Mouse (Mus musculus) stomach, embryonic 16.5 days (tissue): ENCODE measurements around the gene Pde8a. TPM values are rescaled to one million over a fixed set of nuclear protein-coding genes. Genes with fewer than 3 reads are reported as not detected.

Experiments used
- ATAC-seq: fragments of 200-750 bp; cut with Nextera tagmentation; 2 replicates; pipeline ENCODE4 v1.8.0; 2017; ENCODE audit warnings: moderate number of reproducible peaks, moderate TSS enrichment; ENCODE audit not compliant: insufficient read depth, low FRiP score
- H3K27ac ChIP-seq: fragments of 300-500 bp; sonication (generic); 2 replicates; pipeline ENCODE4 v1.5.1; 2014; ENCODE audit warnings: low read length
- H3K27me3 ChIP-seq: fragments of 300-500 bp; sonication (generic); 2 replicates; pipeline ENCODE4 v1.6.1; 2014; ENCODE audit warnings: low read length, control low read depth, mixed read lengths; ENCODE audit not compliant: control insufficient read depth, insufficient read depth
- H3K36me3 ChIP-seq: fragments of 300-500 bp; sonication (generic); 2 replicates; pipeline ENCODE4 v1.6.1; 2014; ENCODE audit warnings: low read length; ENCODE audit not compliant: control insufficient read depth, insufficient read depth
- H3K4me1 ChIP-seq: fragments of 300-500 bp; sonication (generic); 2 replicates; pipeline ENCODE4 v1.6.1; 2014; ENCODE audit warnings: low read length, control low read depth, mixed read lengths; ENCODE audit not compliant: control insufficient read depth, insufficient read depth
- H3K4me2 ChIP-seq: fragments of 300-500 bp; sonication (generic); 2 replicates; pipeline ENCODE4 v1.6.1; 2014; ENCODE audit warnings: low read depth, low read length, mixed read lengths
- H3K4me3 ChIP-seq: fragments of 300-500 bp; sonication (generic); replicated peaks from 2 replicates; pipeline ENCODE4 v1.5.1; 2014; ENCODE audit warnings: mild to moderate bottlenecking, low read length
- H3K9ac ChIP-seq: fragments of 300-500 bp; sonication (generic); 2 replicates; pipeline ENCODE4 v1.6.1; 2014; ENCODE audit warnings: low read length
- H3K9me3 ChIP-seq: fragments of 300-500 bp; sonication (generic); replicated peaks from 2 replicates; pipeline ENCODE4 v1.6.1; 2016; ENCODE audit warnings: low read length, control low read depth; ENCODE audit not compliant: control insufficient read depth
- WGBS: fragments of 180-500 bp; shearing (Covaris S2); extraction: QIAGEN DNeasy Blood & Tissue Kit; methylation state at CpG from one replicate; pipeline ENCODE4 v1.1.7; 2014; 5-methylcytosine and 5-hydroxymethylcytosine counted together
- polyA plus RNA-seq: library from polyadenylated mRNA; unstranded; fragments of >200 nt; fragmentation: Nextera tagmentation; extraction: Ambion mirVana; gene quantifications from 2 replicates; pipeline ENCODE4 v1.2.1, GENCODE M21; 2015

Gene Pde8a
- polyA plus RNA-seq = 2.4 and 3.0 TPM in 2 replicates

GRCm38 (mm10) chr7:81213347-81214152 is at the start of gene Pde8a:
TSS of gene Pde8a (plus strand) at chr7:81213596.
- H3K9me3 ChIP-seq = no peaks in the 10 kb centered on the region
- H3K36me3 ChIP-seq = no peaks in the 10 kb centered on the region
- peak within 1 kb of the TSS; percentile 69 for H3K4me2 ChIP-seq
- H3K27me3 ChIP-seq = peaks cover 16% of the 10 kb centered on the region; the same call in 1 of the 2 replicates
- peak; percentile 11; the same call in 1 of the 2 replicates for ATAC-seq
- 1% methylated on average over 116 of the region's 128 CpGs for WGBS
- peak within 1 kb of the TSS; percentile 82 for H3K27ac ChIP-seq
- peak within 1 kb of the TSS; percentile 74 for H3K9ac ChIP-seq
- peak within 1 kb of the TSS; percentile 60 for H3K4me3 ChIP-seq
- peaks cover 13% of the 10 kb centered on the region for H3K4me1 ChIP-seq

- Histone ChIP-seq H3K4me2 (no peak overlapping the region), H3K27ac (no peak overlapping the region), H3K9me3 (no peaks in the 10 kb centered on the region), H3K4me3 (no peak overlapping the region), H3K36me3 (no peaks in the 10 kb centered on the region), H3K4me1 (no peaks in the 10 kb centered on the region), H3K27me3 (no peaks in the 10 kb centered on the region), H3K9ac (no peak overlapping the region)
- 75% methylated on average over 7 of the region's 7 CpGs for WGBS
- ATAC-seq = no peak
These were observed 49.0 kb upstream of the Pde8a start for GRCm38 (mm10) chr7:81164411-81164810.

- Histone ChIP-seq H3K9ac (no peak overlapping the region), H3K36me3 (no peaks in the 10 kb centered on the region), H3K4me1 (no peaks in the 10 kb centered on the region), H3K27ac (no peak overlapping the region), H3K4me3 (no peak overlapping the region), H3K4me2 (no peak overlapping the region), H3K9me3 (no peaks in the 10 kb centered on the region), H3K27me3 (no peaks in the 10 kb centered on the region)
- 34% methylated on average over 3 of the region's 3 CpGs for WGBS
- ATAC-seq = no peak; the same call in 1 of the 2 replicates
These were observed 46.3 kb upstream of the Pde8a start for GRCm38 (mm10) chr7:81167124-81167523.

- H3K4me3 ChIP-seq = no peak overlapping the region
- H3K27me3 ChIP-seq = no peaks in the 10 kb centered on the region
- no peak overlapping the region for H3K4me2 ChIP-seq
- 0 out of 2 replicates have a peak, but pooled peaks cover 4% of the 10 kb centered on the region for H3K9me3 ChIP-seq
- H3K4me1 ChIP-seq = no peaks in the 10 kb centered on the region
- H3K36me3 ChIP-seq = no peaks in the 10 kb centered on the region
- H3K9ac ChIP-seq = no peak overlapping the region
- ATAC-seq = no peak
- WGBS = 76% methylated on average over 7 of the region's 7 CpGs
- H3K27ac ChIP-seq = no peak overlapping the region
These were observed 44.0 kb upstream of the Pde8a start for GRCm38 (mm10) chr7:81169351-81169750.

- H3K9ac ChIP-seq = no peak overlapping the region
- H3K4me3 ChIP-seq = no peak overlapping the region
- H3K27ac ChIP-seq = no peak overlapping the region
- 82% methylated on average over 2 of the region's 2 CpGs for WGBS
- H3K9me3 ChIP-seq = 0 out of 2 replicates have a peak, but pooled peaks cover 4% of the 10 kb centered on the region
- H3K4me1 ChIP-seq = no peaks in the 10 kb centered on the region
- no peaks in the 10 kb centered on the region for H3K27me3 ChIP-seq
- no peaks in the 10 kb centered on the region for H3K36me3 ChIP-seq
- no peak for ATAC-seq
- H3K4me2 ChIP-seq = no peak overlapping the region
These were observed 39.5 kb upstream of the Pde8a start for GRCm38 (mm10) chr7:81173931-81174330.

GRCm38 (mm10) chr7:81174654-81175053 is 38.7 kb upstream of the Pde8a start:
- WGBS = 57% methylated on average over 5 of the region's 5 CpGs
- no peak for ATAC-seq
- H3K9me3 ChIP-seq = 0 out of 2 replicates have a peak, but pooled peaks cover 4% of the 10 kb centered on the region

GRCm38 (mm10) chr7:81176187-81176769 is 37.1 kb upstream of the Pde8a start:
- no peak overlapping the region for H3K4me3 ChIP-seq
- H3K9me3 ChIP-seq = 0 out of 2 replicates have a peak, but pooled peaks cover 4% of the 10 kb centered on the region
- no peak overlapping the region for H3K9ac ChIP-seq
- no peak overlapping the region for H3K27ac ChIP-seq
- WGBS = 51% methylated on average over 5 of the region's 5 CpGs
- no peaks in the 10 kb centered on the region for H3K36me3 ChIP-seq
- no peaks in the 10 kb centered on the region for H3K27me3 ChIP-seq
- no peaks in the 10 kb centered on the region for H3K4me1 ChIP-seq
- no peak overlapping the region for H3K4me2 ChIP-seq
- 0 out of 2 replicates have a peak, but pooled peaks have one; percentile 7 for ATAC-seq

More at GRCm38 (mm10) chr7:81174654-81175053, 38.7 kb upstream of the Pde8a start:
- no peaks in the 10 kb centered on the region for H3K27me3 ChIP-seq
- no peak overlapping the region for H3K9ac ChIP-seq
- no peaks in the 10 kb centered on the region for H3K36me3 ChIP-seq
- H3K4me2 ChIP-seq = no peak overlapping the region
- no peak overlapping the region for H3K4me3 ChIP-seq
- H3K27ac ChIP-seq = no peak overlapping the region
- no peaks in the 10 kb centered on the region for H3K4me1 ChIP-seq

- no peak overlapping the region for H3K4me2 ChIP-seq
- no peak overlapping the region for H3K27ac ChIP-seq
- H3K9ac ChIP-seq = no peak overlapping the region
- no peaks in the 10 kb centered on the region for H3K9me3 ChIP-seq
- no peak overlapping the region for H3K4me3 ChIP-seq
- H3K36me3 ChIP-seq = no peaks in the 10 kb centered on the region
- H3K4me1 ChIP-seq = no peaks in the 10 kb centered on the region
- no peak for ATAC-seq
- 54% methylated on average over 5 of the region's 5 CpGs for WGBS
- no peaks in the 10 kb centered on the region for H3K27me3 ChIP-seq
These were observed 33.9 kb upstream of the Pde8a start for GRCm38 (mm10) chr7:81179494-81179893.

- H3K4me2 ChIP-seq = no peak overlapping the region
- H3K4me1 ChIP-seq = no peaks in the 10 kb centered on the region
- H3K9me3 ChIP-seq = no peaks in the 10 kb centered on the region
- no peaks in the 10 kb centered on the region for H3K36me3 ChIP-seq
- ATAC-seq = no peak
- H3K27me3 ChIP-seq = no peaks in the 10 kb centered on the region
- no peak overlapping the region for H3K9ac ChIP-seq
- no peak overlapping the region for H3K4me3 ChIP-seq
- no peak overlapping the region for H3K27ac ChIP-seq
- WGBS = 76% methylated on average over 10 of the region's 10 CpGs
These were observed 30.8 kb upstream of the Pde8a start for GRCm38 (mm10) chr7:81182492-81183175.
